Mouse (Mus musculus): ENCODE results near the gene Lxn. TPM values are rescaled to one million over a fixed set of nuclear protein-coding genes. Genes with fewer than 3 reads are reported as not detected.

The Lxn gene
- total and polyA plus RNA-seq, 3 experiments: 14.3 to 33.3 (median 14.3) TPM

GRCm38 (mm10) chr3:67498773-67499405 lies 35.2 kb upstream of the Lxn start:
- in situ Hi-C loops (cut with MboI; ENCODE audit: low pct_ligation_motif_present, low pct_unique_long_range_greater_than_20kb, low sequenced_read_pairs) (no loop called here), dilution Hi-C loops (cut with MboI; ENCODE audit: extremely low pct_ligation_motif_present, extremely low pct_unique_long_range_greater_than_20kb, low sequenced_read_pairs) (no loop called here)
- Histone ChIP-seq H3K79me2 (replicated peaks; ENCODE audit: control insufficient read depth, extremely low read depth, insufficient read depth, poor library complexity, severe bottlenecking) (no peaks in the 10 kb centered on the region), H3K36me3 (replicated peaks in 1 of 2; ENCODE audit: control insufficient read depth in 1 of 2, insufficient read depth in 1 of 2, low read length in 1 of 2) (no peaks in the 10 kb centered on the region), H3K27ac (ENCODE audit: insufficient read depth, low read depth) (no peak overlapping the region), H3K4me1 (ENCODE audit: control insufficient read depth in 1 of 2, insufficient read depth in 2 of 2) (peaks cover 3 to 30% of the 10 kb centered on the region in 2 experiments), H3K27me3 (replicated peaks) (no peaks in the 10 kb centered on the region), H3K4me2 (ENCODE audit: insufficient read depth, low read depth, poor library complexity, severe bottlenecking) (no peak overlapping the region), H3K9me3 (replicated peaks; ENCODE audit: low read length) (peaks cover 4% of the 10 kb centered on the region), H3K9ac (ENCODE audit: insufficient read depth, low read depth) (no peak overlapping the region), H3K4me3 (replicated peaks in 1 of 3; ENCODE audit: low read depth in 2 of 3, low read length in 2 of 3, poor library complexity in 1 of 3) (no peak overlapping the region)
- no peak for DNase-seq (ENCODE audit: extremely low read depth)
- TF ChIP-seq MAFK (IDR thresholded peaks at IDR 0.05; ENCODE audit: insufficient replicate concordance, low read length) (peak; percentile 44; the same call in 1 of the 2 replicates), CTCF (conservative IDR thresholded peaks at IDR 0.05 in 1 of 2, IDR thresholded peaks at IDR 0.05 in 1 of 2; ENCODE audit: low read depth in 2 of 2, low read length in 2 of 2) (no peak)

GRCm38 (mm10) chr3:67497998-67498397 lies 34.3 kb upstream of the Lxn start:
- no peak overlapping the region for H3K27ac ChIP-seq (ENCODE audit: insufficient read depth, low read depth)
- in situ Hi-C loops (cut with MboI; ENCODE audit: low pct_ligation_motif_present, low pct_unique_long_range_greater_than_20kb, low sequenced_read_pairs): no loop called here
- TF ChIP-seq CHD2 (IDR thresholded peaks at IDR 0.05; ENCODE audit: low read length): no peak
- no peak for TF ChIP-seq ZNF384 (IDR thresholded peaks at IDR 0.05; ENCODE audit: low read depth, low read length)
- no peak for TF ChIP-seq ELF1 (IDR thresholded peaks at IDR 0.05; ENCODE audit: low read depth, low read length)
- TF ChIP-seq ZC3H11A (IDR thresholded peaks at IDR 0.05; ENCODE audit: low read depth, low read length): no peak
- TF ChIP-seq RCOR1 (conservative IDR thresholded peaks at IDR 0.05; ENCODE audit: low read depth, low read length): no peak
- TF ChIP-seq MAX (IDR thresholded peaks at IDR 0.05; ENCODE audit: low read length): no peak
- TF ChIP-seq KAT2A (IDR thresholded peaks at IDR 0.05; ENCODE audit: insufficient replicate concordance, low read length): no peak
- no peak for TF ChIP-seq ZMIZ1 (IDR thresholded peaks at IDR 0.05; ENCODE audit: low read depth, low read length)
- no peak for TF ChIP-seq GABPA (IDR thresholded peaks at IDR 0.05; ENCODE audit: insufficient replicate concordance, low read depth, low read length)
- TF ChIP-seq BHLHE40 (IDR thresholded peaks at IDR 0.05; ENCODE audit: low read depth, low read length): no peak
- no peak for TF ChIP-seq POLR2A (IDR thresholded peaks at IDR 0.05; ENCODE audit: low read depth, low read length)
- TF ChIP-seq USF2 (conservative IDR thresholded peaks at IDR 0.05; ENCODE audit: low read depth, low read length): no peak
- no peak for TF ChIP-seq UBTF (IDR thresholded peaks at IDR 0.05; ENCODE audit: low read depth, low read length)
- no peak for TF ChIP-seq ETS1 (conservative IDR thresholded peaks at IDR 0.05; ENCODE audit: low read depth, low read length)
- peaks cover 4% of the 10 kb centered on the region for H3K9me3 ChIP-seq (replicated peaks; ENCODE audit: low read length)
- no peak overlapping the region for H3K4me2 ChIP-seq (ENCODE audit: insufficient read depth, low read depth, poor library complexity, severe bottlenecking)
- no peaks in the 10 kb centered on the region for H3K36me3 ChIP-seq (replicated peaks in 1 of 2; ENCODE audit: control insufficient read depth in 1 of 2, insufficient read depth in 1 of 2, low read length in 1 of 2)
- H3K79me2 ChIP-seq (replicated peaks; ENCODE audit: control insufficient read depth, extremely low read depth, insufficient read depth, poor library complexity, severe bottlenecking): no peaks in the 10 kb centered on the region
- H3K27me3 ChIP-seq (replicated peaks): no peaks in the 10 kb centered on the region
- H3K4me1 ChIP-seq (ENCODE audit: control insufficient read depth in 1 of 2, insufficient read depth in 2 of 2): peaks cover 3 to 38% of the 10 kb centered on the region in 2 experiments
- no peak overlapping the region for H3K9ac ChIP-seq (ENCODE audit: insufficient read depth, low read depth)
- dilution Hi-C loops (cut with MboI; ENCODE audit: extremely low pct_ligation_motif_present, extremely low pct_unique_long_range_greater_than_20kb, low sequenced_read_pairs): no loop called here
- DNase-seq (ENCODE audit: extremely low read depth): peak; percentile 50
- no peak overlapping the region for H3K4me3 ChIP-seq (replicated peaks in 1 of 3; ENCODE audit: low read depth in 2 of 3, low read length in 2 of 3, poor library complexity in 1 of 3)
